Mouse (Mus musculus) hindbrain, postnatal 0 days (tissue): ENCODE measurements around the gene Pak4. TPM values are rescaled to one million over a fixed set of nuclear protein-coding genes. Genes with fewer than 3 reads are reported as not detected.

Experiments used
- ATAC-seq: fragments of 200-750 bp; cut with Nextera tagmentation; 2 replicates; pipeline ENCODE4 v1.8.0; 2017; ENCODE audit warnings: mild to moderate bottlenecking, moderate TSS enrichment, moderate library complexity
- DNase-seq: peaks from one replicate; pipeline ENCODE4 v3.0.0-alpha.2; 2015; ENCODE audit warnings: low spot score
- H3K27ac ChIP-seq: fragments of 300-500 bp; sonication (generic); 2 replicates; pipeline ENCODE4 v1.5.1; 2014; ENCODE audit warnings: mild to moderate bottlenecking
- H3K27me3 ChIP-seq: fragments of 300-500 bp; sonication (generic); 2 replicates; pipeline ENCODE4 v1.6.1; 2014; ENCODE audit warnings: low read length, mixed read lengths; ENCODE audit not compliant: insufficient read depth
- H3K36me3 ChIP-seq: fragments of 300-500 bp; sonication (generic); 2 replicates; pipeline ENCODE4 v1.6.1; 2014; ENCODE audit warnings: low read length, mixed read lengths; ENCODE audit not compliant: insufficient read depth
- H3K4me1 ChIP-seq: fragments of 300-500 bp; sonication (generic); 2 replicates; pipeline ENCODE4 v1.6.1; 2014; ENCODE audit warnings: antibody characterized with exemption, low read length, mixed read lengths; ENCODE audit not compliant: insufficient read depth
- H3K4me2 ChIP-seq: fragments of 300-500 bp; sonication (generic); 2 replicates; pipeline ENCODE4 v1.6.1; 2014; ENCODE audit warnings: low read depth, mild to moderate bottlenecking, low read length, moderate library complexity, mixed read lengths
- H3K4me3 ChIP-seq: fragments of 300-500 bp; sonication (generic); 2 replicates; pipeline ENCODE4 v1.5.1; 2014; ENCODE audit warnings: low read length
- H3K9ac ChIP-seq: fragments of 300-500 bp; sonication (generic); replicated peaks from 2 replicates; pipeline ENCODE4 v1.6.1; 2014; ENCODE audit warnings: mild to moderate bottlenecking, low read length, moderate library complexity, mixed read lengths
- H3K9me3 ChIP-seq: fragments of 300-500 bp; sonication (generic); 2 replicates; pipeline ENCODE4 v1.6.1; 2016; ENCODE audit warnings: low read length, mixed read lengths
- CTCF ChIP-seq: IDR thresholded peaks from 2 replicates; pipeline ENCODE4 v1.5.1; 2016; ENCODE audit warnings: antibody characterized with exemption, control low read depth, low read depth
- whole genome bisulfite sequencing: fragments of 180-500 bp; shearing (Covaris S2); extraction: QIAGEN DNeasy Blood & Tissue Kit; methylation state at CpG from one replicate; pipeline ENCODE4 v1.1.7; 2014; 5-methylcytosine and 5-hydroxymethylcytosine counted together
- polyA plus RNA-seq: library from polyadenylated mRNA; unstranded; fragments of >200 nt; fragmentation: Nextera tagmentation; extraction: Ambion mirVana; gene quantifications from 2 replicates; pipeline ENCODE4 v1.2.1, GENCODE M21; 2015
- total RNA-seq: library from RNA; depleted of rRNA; stranded (reverse); fragments of >200 nt; gene quantifications from 2 replicates; pipeline ENCODE4 v1.2.3, GENCODE M21; 2014

Pak4 gene
- total and polyA plus RNA-seq, 2 experiments from 2014 or later: 13.2 to 20.3 TPM

GRCm38 (mm10) chr7:28593206-28594111, 4.5 kb downstream of the Pak4 start:
- no peak overlapping the region for H3K4me2 ChIP-seq
- TF ChIP-seq CTCF: no peak
- 36% methylated on average over 14 of the region's 14 CpGs for WGBS
- no peaks in the 10 kb centered on the region for H3K27me3 ChIP-seq
- H3K27ac ChIP-seq: no peak overlapping the region
- no peak for DNase-seq
- H3K36me3 ChIP-seq: no peaks in the 10 kb centered on the region
- H3K4me1 ChIP-seq: peaks cover 23% of the 10 kb centered on the region
- no peak for ATAC-seq
- H3K9ac ChIP-seq: no peak overlapping the region; the same call in 1 of the 2 replicates
- H3K9me3 ChIP-seq: no peaks in the 10 kb centered on the region
- no peak overlapping the region for H3K4me3 ChIP-seq

- peaks cover 30% of the 10 kb centered on the region for H3K4me1 ChIP-seq
- H3K9ac ChIP-seq: no peak overlapping the region
- DNase-seq: no peak
- no peaks in the 10 kb centered on the region for H3K9me3 ChIP-seq
- ATAC-seq: no peak
- TF ChIP-seq CTCF: no peak
- H3K27ac ChIP-seq: no peak overlapping the region
- no peaks in the 10 kb centered on the region for H3K36me3 ChIP-seq
- no peak overlapping the region for H3K4me2 ChIP-seq
- no peak overlapping the region for H3K4me3 ChIP-seq
- H3K27me3 ChIP-seq: no peaks in the 10 kb centered on the region
- WGBS: 85% methylated on average over 1 of the region's 1 CpGs
Observed at GRCm38 (mm10) chr7:28591862-28592261, 6.1 kb downstream of the Pak4 start.

GRCm38 (mm10) chr7:28587644-28588043, 10.3 kb downstream of the Pak4 start:
- H3K4me1 ChIP-seq: peaks cover 30% of the 10 kb centered on the region; the same call in 1 of the 2 replicates

GRCm38 (mm10) chr7:28586663-28587411, 11.1 kb downstream of the Pak4 start:
- H3K4me1 ChIP-seq: peaks cover 30% of the 10 kb centered on the region; the same call in 1 of the 2 replicates
- 39% methylated on average over 6 of the region's 6 CpGs for WGBS

More at GRCm38 (mm10) chr7:28587644-28588043, 10.3 kb downstream of the Pak4 start:
- DNase-seq (no peak), ATAC-seq (no peak)
- H3K9ac ChIP-seq: no peak overlapping the region
- no peak overlapping the region for H3K4me3 ChIP-seq
- no peak overlapping the region for H3K4me2 ChIP-seq
- no peaks in the 10 kb centered on the region for H3K9me3 ChIP-seq
- H3K27me3 ChIP-seq: no peaks in the 10 kb centered on the region
- no peak overlapping the region; the same call in 1 of the 2 replicates for H3K27ac ChIP-seq
- no peaks in the 10 kb centered on the region for H3K36me3 ChIP-seq
- no peak for TF ChIP-seq CTCF

GRCm38 (mm10) chr7:28585001-28585400, 13.0 kb downstream of the Pak4 start:
- Histone ChIP-seq H3K4me2 (no peak overlapping the region), H3K27ac (no peak overlapping the region), H3K27me3 (no peaks in the 10 kb centered on the region), H3K9me3 (no peaks in the 10 kb centered on the region), H3K4me3 (no peak overlapping the region), H3K4me1 (peaks cover 30% of the 10 kb centered on the region; the same call in 1 of the 2 replicates), H3K36me3 (no peaks in the 10 kb centered on the region), H3K9ac (no peak overlapping the region; the same call in 1 of the 2 replicates)
- DNase-seq (no peak), ATAC-seq (no peak)
- WGBS: 75% methylated on average over 6 of the region's 6 CpGs
- TF ChIP-seq CTCF: no peak

More at GRCm38 (mm10) chr7:28586663-28587411, 11.1 kb downstream of the Pak4 start:
- H3K9me3 ChIP-seq: no peaks in the 10 kb centered on the region
- no peak overlapping the region for H3K4me2 ChIP-seq
- ATAC-seq (no peak), DNase-seq (peak; percentile 28)
- no peak overlapping the region for H3K9ac ChIP-seq
- no peak overlapping the region for H3K27ac ChIP-seq
- no peaks in the 10 kb centered on the region for H3K36me3 ChIP-seq
- TF ChIP-seq CTCF: no peak
- H3K27me3 ChIP-seq: no peaks in the 10 kb centered on the region
- no peak overlapping the region for H3K4me3 ChIP-seq

GRCm38 (mm10) chr7:28584468-28584867, 13.5 kb downstream of the Pak4 start:
- TF ChIP-seq CTCF: no peak
- Histone ChIP-seq H3K27me3 (no peaks in the 10 kb centered on the region), H3K4me2 (no peak overlapping the region), H3K9ac (no peak overlapping the region), H3K4me1 (peaks cover 30% of the 10 kb centered on the region; the same call in 1 of the 2 replicates), H3K27ac (0 out of 2 replicates have a peak overlapping the region, but pooled peaks have one; percentile 11), H3K4me3 (no peak overlapping the region), H3K9me3 (no peaks in the 10 kb centered on the region), H3K36me3 (no peaks in the 10 kb centered on the region)
- ATAC-seq (no peak), DNase-seq (no peak)
- 67% methylated on average over 4 of the region's 4 CpGs for WGBS
